Mouse (Mus musculus): ENCODE measurements around the gene Zfp654. TPM values are rescaled to one million over a fixed set of nuclear protein-coding genes. Genes with fewer than 3 reads are reported as not detected.
"Not testable (repeated sequence)": the region's sequence is repeated elsewhere in the genome, so short reads cannot be mapped to it uniquely, and the experiment has no call there.

The Zfp654 gene
- 19.3 and 20.3 TPM in 2 replicates for total RNA-seq (2021)
- long read RNA-seq, experiment 1, full-length matches to known transcripts = 6 of 8 reads
- long read RNA-seq, experiment 1, partial matches to known transcripts = 0 of 8 reads
- long read RNA-seq, experiment 1, other reads (novel, unspliced or antisense) = 2 of 8 reads
- long read RNA-seq, experiment 2, full-length matches to known transcripts = 4 of 12 reads
- long read RNA-seq, experiment 2, partial matches to known transcripts = 2 of 12 reads
- long read RNA-seq, experiment 2, other reads (novel, unspliced or antisense) = 6 of 12 reads

GRCm38 (mm10) chr16:64851563-64852362 is at the start of gene Zfp654, which contains the start of gene Cggbp1:
TSS of gene Zfp654 (minus strand) at chr16:64851652.
TSS of gene Cggbp1 (plus strand) at chr16:64851996.
- peak; percentile 100 for DNase-seq

- DNase-seq = peak; percentile 65
These were observed 47.6 kb upstream of the Zfp654 start for GRCm38 (mm10) chr16:64899084-64899483.

GRCm38 (mm10) chr16:64889496-64889895 is 38.0 kb upstream of the Zfp654 start:
- DNase-seq = no peak

- DNase-seq = no peak
These were observed 34.1 kb upstream of the Zfp654 start for GRCm38 (mm10) chr16:64885547-64885946.

GRCm38 (mm10) chr16:64885142-64885541 is 33.7 kb upstream of the Zfp654 start:
- peak; percentile 70 for DNase-seq

- peak; percentile 83 for DNase-seq
These were observed 33.0 kb upstream of the Zfp654 start for GRCm38 (mm10) chr16:64884420-64884838.

GRCm38 (mm10) chr16:64883896-64884295 is 32.4 kb upstream of the Zfp654 start:
- DNase-seq = peak; percentile 19

- DNase-seq = no peak
These were observed 30.0 kb upstream of the Zfp654 start for GRCm38 (mm10) chr16:64881442-64881841.

GRCm38 (mm10) chr16:64880986-64881385 is 29.5 kb upstream of the Zfp654 start:
- DNase-seq = no peak

- no peak for DNase-seq
These were observed 28.3 kb upstream of the Zfp654 start for GRCm38 (mm10) chr16:64879735-64880134.

GRCm38 (mm10) chr16:64878611-64879132 is 27.2 kb upstream of the Zfp654 start:
- DNase-seq = no peak

GRCm38 (mm10) chr16:64877314-64877713 is 25.9 kb upstream of the Zfp654 start:
- no peak for DNase-seq

- no peak for DNase-seq
These were observed 25.3 kb upstream of the Zfp654 start for GRCm38 (mm10) chr16:64876631-64877265.

GRCm38 (mm10) chr16:64875822-64876221 is 24.4 kb upstream of the Zfp654 start:
- no peak for DNase-seq

GRCm38 (mm10) chr16:64875384-64875783 is 23.9 kb upstream of the Zfp654 start:
- no peak for DNase-seq

GRCm38 (mm10) chr16:64873416-64874305 is 22.2 kb upstream of the Zfp654 start:
- DNase-seq = peak; percentile 83

GRCm38 (mm10) chr16:64872841-64873240 is 21.4 kb upstream of the Zfp654 start:
- DNase-seq = no peak

GRCm38 (mm10) chr16:64872296-64872695 is 20.8 kb upstream of the Zfp654 start:
- DNase-seq = peak; percentile 48

GRCm38 (mm10) chr16:64869621-64870020 is 18.2 kb upstream of the Zfp654 start:
- DNase-seq = no peak

GRCm38 (mm10) chr16:64868613-64869012 is 17.2 kb upstream of the Zfp654 start:
- DNase-seq = no peak

- not testable (repeated sequence) for DNase-seq
These were observed 14.4 kb upstream of the Zfp654 start for GRCm38 (mm10) chr16:64865841-64866240.

- no peak for DNase-seq
These were observed 5.5 kb upstream of the Zfp654 start for GRCm38 (mm10) chr16:64856946-64857345.
